ENCODE assay signal across 9 mouse cellular contexts in the genomic region with DNA sequence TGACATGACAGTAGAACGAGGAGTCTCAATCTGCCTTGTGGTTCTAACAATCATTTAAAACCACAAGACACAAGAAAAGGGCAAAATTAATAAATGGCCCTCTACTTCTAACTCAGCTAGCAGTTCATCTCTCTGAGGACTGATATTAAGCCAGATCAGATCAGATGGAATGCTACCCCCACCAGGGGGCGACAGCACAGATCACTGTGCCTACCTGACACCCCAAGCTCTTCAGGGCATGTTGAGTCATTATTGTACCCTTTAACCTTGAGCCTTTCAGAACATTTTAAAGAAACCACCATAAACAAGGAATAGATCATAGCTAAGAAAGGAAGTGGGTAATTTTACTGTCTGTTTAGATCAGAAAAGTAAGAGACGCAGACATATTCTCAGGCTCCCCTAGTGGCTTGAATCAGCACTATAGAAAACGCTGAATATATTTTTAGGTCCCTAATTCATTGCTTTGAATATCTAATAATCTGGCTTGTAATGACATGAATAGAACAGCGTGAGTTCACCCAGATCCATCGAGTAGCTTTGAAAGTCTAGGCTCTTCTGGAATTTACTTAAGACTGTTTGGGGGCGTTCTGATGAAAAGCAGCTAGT.
A peak's percentile ranks its signal among the peaks of the same experiment; 100 is the strongest.
DNase-seq lines count a peak whose midpoint lies in the region; ATAC-seq lines count a peak whose summit lies in the region.
"Had no signal": no experiment of that assay in that cellular context is flagged by ENCODE, and none has a peak within 500 bp of the region (broad histone marks: within the 10 kb centered on the region; RNA-seq: fewer than 3 reads in every experiment).

No protein-coding gene starts in this region.

- no peak overlapping the region for H3K4me3 ChIP-seq in hindbrain, embryonic 11.5 days (ENCODE audit: low read depth, low read length)
- no peak overlapping the region for H3K4me3 ChIP-seq in hindbrain, embryonic 13.5 days
- H3K4me3 ChIP-seq: limb, embryonic 13.5 days had no signal

- H3K27ac ChIP-seq in hindbrain, embryonic 11.5 days (ENCODE audit: low read depth, low read length) = no peak overlapping the region
- no peak overlapping the region for H3K27ac ChIP-seq in hindbrain, embryonic 13.5 days
- H3K27ac ChIP-seq: limb, embryonic 13.5 days had no signal

- no peak overlapping the region for H3K4me2 ChIP-seq in hindbrain, embryonic 11.5 days (replicated peaks; ENCODE audit: low read depth, low read length)
- no peak overlapping the region for H3K4me2 ChIP-seq in hindbrain, embryonic 13.5 days
- H3K4me2 ChIP-seq: limb, embryonic 13.5 days had no signal

- DNase-seq in hindbrain, embryonic 11.5 days (ENCODE audit: low spot score) = peak; percentile 59
- peak; percentile 80 for DNase-seq in CD4-positive, CD25-positive, alpha-beta regulatory T cell, adult 2 months (ENCODE audit: low read depth, low spot score)
- DNase-seq in R1 (ENCODE audit: low read depth, low spot score) = peak; percentile 60
- DNase-seq in embryo, embryonic 10.5 days (ENCODE audit: low spot score) = peak; percentile 44
- peak; percentile 45 to 56 for DNase-seq in thymus, postnatal 36 days
- no peak for DNase-seq in right cerebral cortex, postnatal 36 days (ENCODE audit: low spot score in 2 of 2)

- no peaks in the 10 kb centered on the region for H3K27me3 ChIP-seq in hindbrain, embryonic 11.5 days (ENCODE audit: control insufficient read depth, insufficient read depth, low read length)
- no peaks in the 10 kb centered on the region for H3K27me3 ChIP-seq in hindbrain, embryonic 13.5 days
- H3K27me3 ChIP-seq: limb, embryonic 13.5 days had no signal

- 81% methylated on average over 7 of the region's 7 CpGs for WGBS in hindbrain, embryonic 11.5 days
- 85% methylated on average over 7 of the region's 7 CpGs for WGBS in hindbrain, embryonic 13.5 days

- H3K36me3 ChIP-seq in hindbrain, embryonic 11.5 days (ENCODE audit: control insufficient read depth, insufficient read depth, low read length) = 0 out of 2 replicates have a peak, but pooled peaks cover 2% of the 10 kb centered on the region
- H3K36me3 ChIP-seq in hindbrain, embryonic 13.5 days = peaks cover 23% of the 10 kb centered on the region

- no peaks in the 10 kb centered on the region for H3K9me3 ChIP-seq in hindbrain, embryonic 11.5 days (ENCODE audit: control insufficient read depth, low read length)
- no peaks in the 10 kb centered on the region for H3K9me3 ChIP-seq in hindbrain, embryonic 13.5 days
- H3K9me3 ChIP-seq: limb, embryonic 13.5 days had no signal

- H3K4me1 ChIP-seq in hindbrain, embryonic 11.5 days (replicated peaks; ENCODE audit: control insufficient read depth, insufficient read depth, low read length) = no peaks in the 10 kb centered on the region
- no peaks in the 10 kb centered on the region for H3K4me1 ChIP-seq in hindbrain, embryonic 13.5 days (replicated peaks)

- H3K9ac ChIP-seq in hindbrain, embryonic 11.5 days (ENCODE audit: low read depth, low read length) = no peak overlapping the region
- H3K9ac ChIP-seq in hindbrain, embryonic 13.5 days = no peak overlapping the region
- H3K9ac ChIP-seq: limb, embryonic 13.5 days had no signal

- ATAC-seq in hindbrain, embryonic 11.5 days (ENCODE audit: low FRiP score) = no peak
- ATAC-seq in hindbrain, embryonic 13.5 days (ENCODE audit: low FRiP score) = no peak
- ATAC-seq in megakaryocyte, adult 5-6 weeks (ENCODE audit: poor library complexity, severe bottlenecking) = peak; percentile 80

Comparison
In these comparisons a context has a peak if more than half of its experiments do, and no peak if none do; other contexts are left out.
1. DNase-seq: peak in hindbrain, embryonic 11.5 days (single experiment), CD4-positive, CD25-positive, alpha-beta regulatory T cell, adult 2 months (single experiment), R1 (single experiment), embryo, embryonic 10.5 days (single experiment) and thymus, postnatal 36 days (2 of 2); none in right cerebral cortex, postnatal 36 days (0 of 2).